Mouse (Mus musculus): Measurements from ENCODE around the gene Sh3glb2.

DNA sequence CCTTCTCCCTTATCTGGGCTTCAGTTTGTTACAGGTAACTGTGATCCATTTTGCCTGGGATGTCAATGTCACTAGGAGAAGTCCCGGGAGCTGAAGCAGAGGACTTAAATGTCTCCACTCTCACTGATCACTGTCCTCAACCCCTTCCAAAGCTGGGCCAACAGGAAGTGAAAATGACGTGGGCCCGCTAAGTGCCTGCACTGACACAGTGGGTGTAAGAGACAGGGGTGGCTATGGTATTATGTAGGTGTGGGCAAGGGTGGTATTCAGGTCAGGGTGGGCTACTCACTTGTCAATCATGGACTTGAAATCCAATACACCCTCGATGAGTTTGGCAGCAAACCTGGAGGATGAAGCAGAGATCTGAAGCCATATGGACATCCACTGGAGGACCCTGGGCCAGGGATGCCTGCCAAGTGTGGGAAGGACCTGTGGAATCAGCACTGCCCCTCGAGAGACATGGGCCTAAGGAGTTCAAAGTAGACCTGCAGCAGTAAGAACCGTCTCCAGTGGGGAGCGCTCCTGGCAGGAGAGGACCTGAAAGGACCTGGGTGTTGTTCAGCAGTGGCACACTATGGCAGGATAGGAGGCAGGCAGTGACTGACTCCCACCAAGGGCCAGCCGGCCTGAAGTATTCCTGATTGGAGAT is 49.4 kb upstream of the Sh3glb2 start:
- TF ChIP-seq CTCF (IDR thresholded peaks at IDR 0.05; ENCODE audit: low read depth), result no peak
- no peak for TF ChIP-seq EP300 (IDR thresholded peaks at IDR 0.05; ENCODE audit: low read depth)
